Mouse (Mus musculus): ENCODE results near the gene Vtcn1. TPM values are rescaled to one million over a fixed set of nuclear protein-coding genes. Genes with fewer than 3 reads are reported as not detected.

Vtcn1 gene
- polyA plus RNA-seq, 1 experiment from 2014 or later: not detected

DNA sequence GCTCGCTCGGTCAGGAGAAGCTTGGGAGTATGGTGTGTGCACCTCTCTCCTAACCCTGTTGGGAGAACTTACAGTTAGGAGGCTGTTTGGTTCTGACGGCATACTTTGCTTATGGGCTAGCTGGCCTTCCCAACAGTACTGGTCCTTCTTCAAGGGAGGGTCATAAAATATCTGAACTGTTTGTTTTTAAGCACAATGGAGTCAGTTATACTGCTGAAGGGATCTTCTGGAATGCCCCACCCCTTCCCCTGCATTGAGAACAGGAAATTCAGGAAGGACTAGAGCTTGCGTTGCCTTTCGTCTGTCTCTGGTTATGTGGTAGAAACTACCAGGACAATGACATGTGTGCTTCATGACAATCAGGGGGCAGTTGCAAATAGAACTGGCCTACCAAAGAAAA lies 31.9 kb downstream of the Vtcn1 start:
- Histone ChIP-seq H3K27ac (no peak overlapping the region), H3K4me1 (no peaks in the 10 kb centered on the region), H3K36me3 (no peaks in the 10 kb centered on the region), H3K4me2 (replicated peaks) (no peak overlapping the region), H3K4me3 (no peak overlapping the region), H3K27me3 (no peaks in the 10 kb centered on the region), H3K9me3 (no peaks in the 10 kb centered on the region), H3K9ac (no peak overlapping the region)
- WGBS: 79% methylated on average over 5 of the region's 5 CpGs
- ATAC-seq (ENCODE audit: insufficient number of reproducible peaks, insufficient read depth, low FRiP score, low TSS enrichment): no peak

GRCm38 (mm10) chr3:100858334-100859002 lies 33.2 kb downstream of the Vtcn1 start:
- 91% methylated on average over 5 of the region's 5 CpGs for WGBS
- Histone ChIP-seq H3K27ac (no peak overlapping the region), H3K36me3 (no peaks in the 10 kb centered on the region), H3K9me3 (no peaks in the 10 kb centered on the region), H3K4me1 (no peaks in the 10 kb centered on the region), H3K9ac (no peak overlapping the region), H3K27me3 (no peaks in the 10 kb centered on the region), H3K4me2 (replicated peaks) (no peak overlapping the region), H3K4me3 (no peak overlapping the region)
- no peak for ATAC-seq (ENCODE audit: insufficient number of reproducible peaks, insufficient read depth, low FRiP score, low TSS enrichment)

GRCm38 (mm10) chr3:100861307-100862303 lies 36.3 kb downstream of the Vtcn1 start:
- no peak for ATAC-seq (ENCODE audit: insufficient number of reproducible peaks, insufficient read depth, low FRiP score, low TSS enrichment)
- H3K4me2 ChIP-seq (replicated peaks): no peak overlapping the region
- no peak overlapping the region for H3K27ac ChIP-seq
- no peaks in the 10 kb centered on the region for H3K36me3 ChIP-seq
- no peaks in the 10 kb centered on the region for H3K27me3 ChIP-seq
- 71% methylated on average over 23 of the region's 23 CpGs for WGBS
- H3K9me3 ChIP-seq: no peaks in the 10 kb centered on the region
- H3K9ac ChIP-seq: no peak overlapping the region
- H3K4me1 ChIP-seq: no peaks in the 10 kb centered on the region
- H3K4me3 ChIP-seq: no peak overlapping the region

DNA sequence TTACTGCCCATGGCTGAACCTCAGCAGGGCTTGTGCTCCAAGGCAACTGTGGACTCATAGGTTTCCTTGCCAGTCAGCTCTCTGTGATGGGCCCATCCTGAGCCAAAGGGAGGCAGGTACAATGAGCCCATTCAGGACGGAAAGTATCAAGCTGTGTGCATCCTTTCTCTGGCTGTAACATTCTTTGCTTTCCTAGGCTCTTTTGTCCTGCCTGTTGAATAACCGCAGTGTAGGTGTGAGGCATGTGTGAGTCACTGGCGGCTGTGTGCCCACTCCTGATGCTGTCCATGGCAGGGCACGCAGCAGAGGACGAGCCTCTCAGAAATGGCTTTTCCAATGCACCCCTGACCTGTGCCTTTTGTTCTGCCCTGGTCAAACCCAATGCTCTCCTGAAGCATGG lies 41.7 kb downstream of the Vtcn1 start:
- 43% methylated on average over 5 of the region's 5 CpGs for WGBS
- H3K4me2 ChIP-seq (replicated peaks): no peak overlapping the region
- H3K27me3 ChIP-seq: no peaks in the 10 kb centered on the region
- no peak overlapping the region for H3K27ac ChIP-seq
- no peaks in the 10 kb centered on the region for H3K36me3 ChIP-seq
- no peak overlapping the region for H3K9ac ChIP-seq
- no peak for ATAC-seq (ENCODE audit: insufficient number of reproducible peaks, insufficient read depth, low FRiP score, low TSS enrichment)
- H3K4me3 ChIP-seq: no peak overlapping the region
- H3K4me1 ChIP-seq: no peaks in the 10 kb centered on the region
- no peaks in the 10 kb centered on the region for H3K9me3 ChIP-seq

DNA sequence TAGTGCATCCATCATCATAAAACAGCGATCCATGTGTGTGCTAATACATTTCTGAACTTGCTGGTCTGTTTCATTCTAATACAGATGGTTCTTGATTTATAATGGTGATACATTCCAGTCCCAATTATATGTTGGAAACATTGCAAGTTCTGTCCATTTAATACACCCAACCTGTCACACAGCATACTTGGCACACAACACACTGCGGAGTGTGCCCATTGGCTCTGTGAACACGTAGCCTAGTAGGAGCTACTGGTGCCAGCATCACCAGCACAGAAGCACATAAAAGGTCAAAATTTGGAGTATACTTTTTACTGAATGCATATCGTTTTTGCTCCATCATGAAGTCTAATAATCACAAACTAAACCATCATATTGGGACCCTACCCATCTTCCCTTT lies 51.8 kb downstream of the Vtcn1 start:
- Histone ChIP-seq H3K4me3 (no peak overlapping the region), H3K27ac (no peak overlapping the region), H3K36me3 (no peaks in the 10 kb centered on the region), H3K27me3 (no peaks in the 10 kb centered on the region), H3K9me3 (no peaks in the 10 kb centered on the region), H3K9ac (no peak overlapping the region), H3K4me1 (no peaks in the 10 kb centered on the region), H3K4me2 (replicated peaks) (no peak overlapping the region)
- no peak for ATAC-seq (ENCODE audit: insufficient number of reproducible peaks, insufficient read depth, low FRiP score, low TSS enrichment)
- 87% methylated on average over 4 of the region's 4 CpGs for WGBS

GRCm38 (mm10) chr3:100881403-100881802 lies 56.1 kb downstream of the Vtcn1 start:
- Histone ChIP-seq H3K9ac (no peak overlapping the region), H3K9me3 (0 out of 2 replicates have a peak, but pooled peaks cover under 1% of the 10 kb centered on the region), H3K27me3 (no peaks in the 10 kb centered on the region), H3K4me2 (replicated peaks) (no peak overlapping the region), H3K36me3 (no peaks in the 10 kb centered on the region), H3K27ac (no peak overlapping the region), H3K4me3 (no peak overlapping the region), H3K4me1 (no peaks in the 10 kb centered on the region)
- WGBS: 73% methylated on average over 6 of the region's 6 CpGs
- ATAC-seq (ENCODE audit: insufficient number of reproducible peaks, insufficient read depth, low FRiP score, low TSS enrichment): no peak

DNA sequence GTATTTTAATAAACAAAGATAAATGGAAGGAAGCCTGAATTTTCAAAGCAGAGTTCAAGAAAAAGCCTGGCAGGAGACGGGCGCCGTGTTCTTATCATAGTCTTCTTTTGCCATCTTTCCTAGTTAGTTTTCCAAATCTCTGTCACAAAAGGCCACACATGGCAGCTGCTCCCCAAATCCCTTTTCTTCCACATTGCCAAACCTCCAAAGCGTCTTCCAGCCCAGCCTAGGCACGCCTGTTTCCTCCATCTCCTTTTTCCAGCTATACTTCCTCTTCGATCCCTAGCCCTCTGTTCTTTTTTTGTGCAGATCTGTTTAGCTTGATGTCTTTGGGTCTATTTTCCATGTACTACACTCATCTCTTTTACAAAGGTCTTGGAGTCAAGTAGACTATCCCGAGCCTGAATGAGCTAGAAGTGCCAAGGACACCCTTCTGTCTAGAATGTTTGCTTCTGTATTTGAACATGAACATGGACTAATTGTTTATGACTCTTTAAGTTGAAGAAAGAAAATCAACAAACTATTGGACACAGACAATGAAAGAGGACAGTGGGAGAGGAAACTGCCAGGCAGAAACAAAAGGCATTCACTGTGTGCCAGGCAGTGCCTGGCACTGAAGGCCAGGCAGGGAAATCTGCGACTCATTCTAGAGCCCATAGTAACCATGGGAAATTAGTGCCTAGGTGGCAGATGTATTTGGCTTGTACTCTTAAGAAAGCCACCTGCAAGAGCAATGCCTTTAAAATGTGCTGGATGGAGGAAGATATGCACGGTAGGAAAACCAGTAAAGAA lies 56.8 kb downstream of the Vtcn1 start:
- 0 out of 2 replicates have a peak, but pooled peaks cover 6% of the 10 kb centered on the region for H3K9me3 ChIP-seq
- ATAC-seq (ENCODE audit: insufficient number of reproducible peaks, insufficient read depth, low FRiP score, low TSS enrichment): no peak
- H3K36me3 ChIP-seq: no peaks in the 10 kb centered on the region
- H3K9ac ChIP-seq: no peak overlapping the region
- no peak overlapping the region for H3K4me2 ChIP-seq (replicated peaks)
- H3K27ac ChIP-seq: no peak overlapping the region
- WGBS: 90% methylated on average over 9 of the region's 9 CpGs
- no peaks in the 10 kb centered on the region for H3K4me1 ChIP-seq
- no peak overlapping the region for H3K4me3 ChIP-seq
- no peaks in the 10 kb centered on the region for H3K27me3 ChIP-seq

GRCm38 (mm10) chr3:100889234-100889633 lies 64.0 kb downstream of the Vtcn1 start:
- H3K4me1 ChIP-seq: no peaks in the 10 kb centered on the region
- no peaks in the 10 kb centered on the region for H3K36me3 ChIP-seq
- no peak overlapping the region for H3K27ac ChIP-seq
- H3K4me3 ChIP-seq: no peak overlapping the region
- 0 out of 2 replicates have a peak, but pooled peaks cover 6% of the 10 kb centered on the region for H3K9me3 ChIP-seq
- no peak overlapping the region for H3K9ac ChIP-seq
- H3K27me3 ChIP-seq: no peaks in the 10 kb centered on the region
- H3K4me2 ChIP-seq (replicated peaks): no peak overlapping the region
- no peak for ATAC-seq (ENCODE audit: insufficient number of reproducible peaks, insufficient read depth, low FRiP score, low TSS enrichment)
- 91% methylated on average over 1 of the region's 1 CpGs for WGBS

GRCm38 (mm10) chr3:100890406-100890805 lies 65.1 kb downstream of the Vtcn1 start:
- Histone ChIP-seq H3K4me1 (no peaks in the 10 kb centered on the region), H3K27ac (no peak overlapping the region), H3K4me3 (no peak overlapping the region), H3K9ac (no peak overlapping the region), H3K9me3 (0 out of 2 replicates have a peak, but pooled peaks cover 6% of the 10 kb centered on the region), H3K27me3 (no peaks in the 10 kb centered on the region), H3K36me3 (no peaks in the 10 kb centered on the region), H3K4me2 (replicated peaks) (no peak overlapping the region)
- 88% methylated on average over 3 of the region's 3 CpGs for WGBS
- no peak for ATAC-seq (ENCODE audit: insufficient number of reproducible peaks, insufficient read depth, low FRiP score, low TSS enrichment)

DNA sequence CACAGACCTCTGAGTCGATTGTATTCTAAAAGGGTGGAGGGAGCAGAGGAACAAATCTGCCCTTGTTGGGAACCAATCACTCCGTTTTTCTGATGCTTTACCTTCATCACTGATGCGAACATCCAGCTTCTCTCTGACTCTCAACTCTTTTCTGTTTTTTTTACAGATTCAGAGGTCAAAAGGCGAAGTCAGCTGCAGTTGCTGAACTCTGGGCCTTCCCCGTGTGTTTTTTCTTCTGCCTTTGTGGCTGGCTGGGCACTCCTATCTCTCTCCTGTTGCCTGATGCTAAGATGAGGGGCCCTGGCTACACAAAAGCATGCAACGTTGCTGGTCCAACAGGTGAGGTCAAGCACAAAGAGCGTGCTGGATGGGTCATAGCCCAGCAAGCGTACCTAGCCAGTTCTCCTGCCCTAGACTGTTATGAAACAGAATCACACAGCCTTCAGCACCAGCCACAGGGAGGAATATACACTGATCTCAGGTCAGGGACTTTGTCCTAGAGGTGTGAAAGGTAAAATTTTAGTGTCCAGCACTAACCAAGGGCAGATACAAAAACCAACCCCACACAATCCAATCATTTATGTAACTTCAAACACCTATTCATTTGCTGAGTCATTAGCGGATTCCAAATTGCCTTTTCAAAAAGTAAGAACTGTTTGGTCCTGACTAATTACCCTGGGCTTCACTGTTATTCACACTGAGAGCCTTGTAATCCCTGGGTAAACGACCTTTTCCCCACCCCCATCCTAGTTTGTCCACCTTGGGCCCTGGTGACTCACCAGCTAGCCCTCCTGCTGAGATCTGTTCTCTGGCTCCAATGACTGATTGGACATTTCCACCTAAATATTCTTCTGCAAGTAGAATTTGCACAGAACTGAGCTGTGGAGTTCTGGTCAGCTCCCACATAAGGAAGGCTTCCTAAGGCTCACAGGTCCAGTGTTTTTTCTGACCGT lies 67.4 kb downstream of the Vtcn1 start:
- no peaks in the 10 kb centered on the region for H3K27me3 ChIP-seq
- no peaks in the 10 kb centered on the region for H3K9me3 ChIP-seq
- H3K36me3 ChIP-seq: no peaks in the 10 kb centered on the region
- no peak overlapping the region for H3K27ac ChIP-seq
- H3K4me1 ChIP-seq: no peaks in the 10 kb centered on the region
- ATAC-seq (ENCODE audit: insufficient number of reproducible peaks, insufficient read depth, low FRiP score, low TSS enrichment): no peak
- no peak overlapping the region for H3K4me3 ChIP-seq
- 55% methylated on average over 11 of the region's 11 CpGs for WGBS
- no peak overlapping the region for H3K4me2 ChIP-seq (replicated peaks)
- no peak overlapping the region for H3K9ac ChIP-seq

- Histone ChIP-seq H3K4me1 (no peaks in the 10 kb centered on the region), H3K4me2 (replicated peaks) (no peak overlapping the region), H3K36me3 (no peaks in the 10 kb centered on the region), H3K9ac (no peak overlapping the region), H3K9me3 (no peaks in the 10 kb centered on the region), H3K27me3 (no peaks in the 10 kb centered on the region), H3K27ac (no peak overlapping the region), H3K4me3 (no peak overlapping the region)
- no peak for ATAC-seq (ENCODE audit: insufficient number of reproducible peaks, insufficient read depth, low FRiP score, low TSS enrichment)
- 80% methylated on average over 6 of the region's 6 CpGs for WGBS
These were observed 70.2 kb downstream of the Vtcn1 start for GRCm38 (mm10) chr3:100895500-100895899.

All from embryonic facial prominence, embryonic 12.5 days (tissue).